Mouse (Mus musculus): Measurements from ENCODE around the gene Eif4e.

Eif4e gene

GRCm38 (mm10) chr3:138526073-138526915, at the start of gene Eif4e:
Gene Eif4e (plus strand): TSS chr3:138526179.
- peak; percentile 74 to 89 for DNase-seq

GRCm38 (mm10) chr3:138479489-138479888, 46.5 kb upstream of the Eif4e start:
- no peak for DNase-seq

- DNase-seq = no peak
These were observed 44.3 kb upstream of the Eif4e start for GRCm38 (mm10) chr3:138481526-138482284.

- no peak for DNase-seq
These were observed 42.7 kb upstream of the Eif4e start for GRCm38 (mm10) chr3:138483240-138483639.

- DNase-seq = no peak
These were observed 37.2 kb upstream of the Eif4e start for GRCm38 (mm10) chr3:138488584-138489326.

- peak; percentile 96 to 97 for DNase-seq
These were observed 36.5 kb upstream of the Eif4e start, which contains the start of gene Metap1 for GRCm38 (mm10) chr3:138489327-138490033. Gene Metap1 (minus strand): TSS chr3:138489515.

GRCm38 (mm10) chr3:138490034-138490337, 36.0 kb upstream of the Eif4e start:
- DNase-seq = no peak

- no peak for DNase-seq
These were observed 32.3 kb upstream of the Eif4e start for GRCm38 (mm10) chr3:138493668-138494067.

GRCm38 (mm10) chr3:138494565-138494964, 31.4 kb upstream of the Eif4e start:
- no peak for DNase-seq

GRCm38 (mm10) chr3:138495166-138496145, 30.5 kb upstream of the Eif4e start:
- no peak for DNase-seq

GRCm38 (mm10) chr3:138498731-138499130, 27.2 kb upstream of the Eif4e start:
- DNase-seq = no peak

GRCm38 (mm10) chr3:138499854-138500740, 25.9 kb upstream of the Eif4e start:
- DNase-seq = no peak

- DNase-seq = no peak
These were observed 22.2 kb upstream of the Eif4e start for GRCm38 (mm10) chr3:138503754-138504153.

- peak; percentile 48 to 72 for DNase-seq
These were observed 19.2 kb upstream of the Eif4e start for GRCm38 (mm10) chr3:138506749-138507148.

GRCm38 (mm10) chr3:138509581-138509980, 16.4 kb upstream of the Eif4e start:
- no peak for DNase-seq

- no peak for DNase-seq
These were observed 15.5 kb upstream of the Eif4e start for GRCm38 (mm10) chr3:138510471-138510870.

GRCm38 (mm10) chr3:138513243-138513642, 12.7 kb upstream of the Eif4e start:
- DNase-seq = no peak

GRCm38 (mm10) chr3:138514749-138515148, 11.2 kb upstream of the Eif4e start:
- DNase-seq = no peak

GRCm38 (mm10) chr3:138515656-138516370, 10.2 kb upstream of the Eif4e start:
- no peak for DNase-seq

- DNase-seq = peak in 1 of 2 experiments; percentile 53
These were observed 8.1 kb upstream of the Eif4e start for GRCm38 (mm10) chr3:138517881-138518280.

All from kidney, postnatal 25 days (tissue).